Mouse (Mus musculus) R1 (cell line): Measurements from ENCODE around the gene Cyb5rl.

ENCODE experiments used
- DNase-seq: peaks from one replicate; pipeline ENCODE4 v3.0.0-alpha.2; 2018; ENCODE audit warnings: low read depth, low spot score

Cyb5rl gene

GRCm38 (mm10) chr4:107066252-107067124, at the start of gene Cyb5rl, which contains the start of gene Mrpl37:
Gene Cyb5rl (plus strand): TSS chr4:107066988.
Gene Mrpl37 (minus strand): TSS chr4:107066868.
- peak; percentile 98 for DNase-seq

GRCm38 (mm10) chr4:107017257-107017656, 49.5 kb upstream of the Cyb5rl start:
- no peak for DNase-seq

- DNase-seq, result no peak
These were observed 48.3 kb upstream of the Cyb5rl start for GRCm38 (mm10) chr4:107018521-107018920.

GRCm38 (mm10) chr4:107019027-107019426, 47.8 kb upstream of the Cyb5rl start:
- DNase-seq, result no peak

- no peak for DNase-seq
These were observed 46.3 kb upstream of the Cyb5rl start for GRCm38 (mm10) chr4:107020287-107021000.

- no peak for DNase-seq
These were observed 45.3 kb upstream of the Cyb5rl start for GRCm38 (mm10) chr4:107021464-107021863.

- no peak for DNase-seq
These were observed 41.9 kb upstream of the Cyb5rl start for GRCm38 (mm10) chr4:107024899-107025298.

GRCm38 (mm10) chr4:107025369-107025768, 41.4 kb upstream of the Cyb5rl start:
- no peak for DNase-seq

GRCm38 (mm10) chr4:107026451-107026850, 40.3 kb upstream of the Cyb5rl start:
- DNase-seq, result no peak

- no peak for DNase-seq
These were observed 31.1 kb upstream of the Cyb5rl start for GRCm38 (mm10) chr4:107035689-107036088.

GRCm38 (mm10) chr4:107036985-107037384, 29.8 kb upstream of the Cyb5rl start:
- no peak for DNase-seq

- DNase-seq, result no peak
These were observed 28.5 kb upstream of the Cyb5rl start for GRCm38 (mm10) chr4:107038303-107038702.

- no peak for DNase-seq
These were observed 27.5 kb upstream of the Cyb5rl start for GRCm38 (mm10) chr4:107039270-107039669.

- no peak for DNase-seq
These were observed 24.5 kb upstream of the Cyb5rl start for GRCm38 (mm10) chr4:107042304-107042703.

- DNase-seq, result no peak
These were observed 21.6 kb upstream of the Cyb5rl start for GRCm38 (mm10) chr4:107045188-107045587.

GRCm38 (mm10) chr4:107047806-107048205, 19.0 kb upstream of the Cyb5rl start:
- no peak for DNase-seq

- DNase-seq, result no peak
These were observed 18.1 kb upstream of the Cyb5rl start for GRCm38 (mm10) chr4:107048568-107049162.

GRCm38 (mm10) chr4:107051889-107052288, 14.9 kb upstream of the Cyb5rl start:
- DNase-seq, result no peak

- DNase-seq, result no peak
These were observed 13.7 kb upstream of the Cyb5rl start for GRCm38 (mm10) chr4:107052962-107053553.

GRCm38 (mm10) chr4:107056088-107056487, 10.7 kb upstream of the Cyb5rl start:
- no peak for DNase-seq

GRCm38 (mm10) chr4:107058346-107058745, 8.4 kb upstream of the Cyb5rl start:
- DNase-seq, result no peak

GRCm38 (mm10) chr4:107058781-107059180, 8.0 kb upstream of the Cyb5rl start:
- no peak for DNase-seq
